Comparison of ENCODE assay signal across 10 mouse cellular contexts in the genomic region with DNA sequence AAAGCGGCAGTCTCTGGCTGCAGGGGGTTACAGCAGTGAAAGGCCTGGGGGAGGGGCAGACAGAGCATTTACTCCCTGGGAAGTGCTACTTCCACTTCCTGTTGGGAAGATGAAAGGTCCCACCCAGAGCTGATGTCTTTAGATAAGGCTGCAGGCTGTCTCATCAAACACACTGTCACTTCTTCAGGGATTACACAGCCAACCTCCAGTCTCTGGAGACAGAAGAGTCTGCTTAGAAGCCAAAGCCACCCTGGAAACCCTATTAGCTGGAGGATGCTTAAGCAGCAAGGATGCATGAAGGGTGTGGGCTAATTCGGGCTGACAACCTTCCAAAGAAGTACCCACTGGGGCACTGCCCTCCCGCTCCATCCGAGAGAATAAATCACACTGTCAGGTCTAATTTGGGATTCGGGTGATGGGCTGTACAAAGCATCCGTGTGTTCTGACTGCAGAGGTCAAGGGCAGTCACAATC.
DNase-seq lines count a peak whose midpoint lies in the region; ATAC-seq and TF ChIP-seq lines count a peak whose summit lies in the region.
"Had no signal": no experiment of that assay in that cellular context is flagged by ENCODE, and none has a peak within 500 bp of the region (broad histone marks: within the 10 kb centered on the region; RNA-seq: fewer than 3 reads in every experiment).

No protein-coding gene starts in this region.

- no peaks in the 10 kb centered on the region for H3K9me3 ChIP-seq in kidney, postnatal 0 days (replicated peaks; ENCODE audit: low read length)
- no peaks in the 10 kb centered on the region for H3K9me3 ChIP-seq in kidney, embryonic 14.5 days (ENCODE audit: control insufficient read depth, low read length)
- H3K9me3 ChIP-seq: embryonic facial prominence, embryonic 12.5 days had no signal

- ATAC-seq in kidney, postnatal 0 days (replicated peaks; ENCODE audit: low FRiP score, low read depth): no peak
- ATAC-seq in kidney, embryonic 14.5 days (ENCODE audit: low FRiP score, low TSS enrichment): no peak

- H3K4me1 ChIP-seq in kidney, postnatal 0 days (replicated peaks; ENCODE audit: insufficient read depth, low read length): peaks cover 11% of the 10 kb centered on the region; the same call in 1 of the 2 replicates
- peaks cover 20% of the 10 kb centered on the region for H3K4me1 ChIP-seq in kidney, embryonic 14.5 days (ENCODE audit: control insufficient read depth, insufficient read depth, low read length)
- peaks cover 28% of the 10 kb centered on the region for H3K4me1 ChIP-seq in thymus, adult 2 months (replicated peaks; ENCODE audit: control insufficient read depth, insufficient read depth, low read length)

- no peak overlapping the region for H3K4me2 ChIP-seq in kidney, postnatal 0 days (ENCODE audit: low read length)
- no peak overlapping the region for H3K4me2 ChIP-seq in kidney, embryonic 14.5 days (replicated peaks; ENCODE audit: low read depth, low read length)
- H3K4me2 ChIP-seq: embryonic facial prominence, embryonic 12.5 days; liver, embryonic 11.5 days had no signal

- TF ChIP-seq POLR2A in thymus, adult 2 months (IDR thresholded peaks at IDR 0.05; ENCODE audit: control insufficient read depth, extremely low read depth, insufficient read depth, low read length, poor library complexity): no peak

- H3K36me3 ChIP-seq in kidney, postnatal 0 days (ENCODE audit: insufficient read depth, low read length): no peaks in the 10 kb centered on the region
- no peaks in the 10 kb centered on the region for H3K36me3 ChIP-seq in kidney, embryonic 14.5 days (ENCODE audit: control insufficient read depth, insufficient read depth, low read length)
- no peaks in the 10 kb centered on the region for H3K36me3 ChIP-seq in thymus, adult 2 months (ENCODE audit: control insufficient read depth, insufficient read depth, low read length)
- H3K36me3 ChIP-seq: embryonic facial prominence, embryonic 12.5 days had no signal

- DNase-seq in kidney, postnatal 0 days (ENCODE audit: low spot score): peak; percentile 54
- DNase-seq in thymus, postnatal 4 days: peak; percentile 33
- no peak for DNase-seq in thymus, adult 2 months
- peak; percentile 57 for DNase-seq in lung, postnatal 36 days
- DNase-seq in cerebellum, adult 9-10 months: no peak
- no peak for DNase-seq in thymus, postnatal 0 days (ENCODE audit: low spot score)

- no peaks in the 10 kb centered on the region for H3K27me3 ChIP-seq in kidney, postnatal 0 days (ENCODE audit: insufficient read depth, low read length)
- no peaks in the 10 kb centered on the region for H3K27me3 ChIP-seq in kidney, embryonic 14.5 days (ENCODE audit: control insufficient read depth, insufficient read depth, low read length)
- no peaks in the 10 kb centered on the region for H3K27me3 ChIP-seq in thymus, adult 2 months (ENCODE audit: control insufficient read depth, insufficient read depth, low read length)
- H3K27me3 ChIP-seq: CH12.LX; embryonic facial prominence, embryonic 12.5 days had no signal

- 0 out of 2 replicates have a peak overlapping the region, but pooled peaks have one; percentile 19 for H3K27ac ChIP-seq in kidney, postnatal 0 days
- no peak overlapping the region for H3K27ac ChIP-seq in kidney, embryonic 14.5 days (ENCODE audit: low read depth, low read length)
- H3K27ac ChIP-seq in thymus, adult 2 months (ENCODE audit: control insufficient read depth, insufficient read depth, low read length): no peak overlapping the region
- H3K27ac ChIP-seq: embryonic facial prominence, embryonic 12.5 days had no signal

- H3K4me3 ChIP-seq in kidney, postnatal 0 days (replicated peaks; ENCODE audit: low read depth, low read length): no peak overlapping the region
- H3K4me3 ChIP-seq in kidney, embryonic 14.5 days (ENCODE audit: low read length): no peak overlapping the region
- no peak overlapping the region for H3K4me3 ChIP-seq in thymus, adult 2 months (ENCODE audit: control insufficient read depth, insufficient read depth, low read length)
- H3K4me3 ChIP-seq: embryonic facial prominence, embryonic 12.5 days had no signal

- no peak for TF ChIP-seq CTCF in kidney, postnatal 0 days (IDR thresholded peaks at IDR 0.05; ENCODE audit: low read depth)
- no peak for TF ChIP-seq CTCF in thymus, adult 2 months (IDR thresholded peaks at IDR 0.05; ENCODE audit: borderline replicate concordance, control insufficient read depth, extremely low read depth, insufficient read depth, low read length, poor library complexity)

- H3K9ac ChIP-seq in kidney, postnatal 0 days (ENCODE audit: low read depth, low read length): no peak overlapping the region
- H3K9ac ChIP-seq in kidney, embryonic 14.5 days (ENCODE audit: low read depth, low read length): no peak overlapping the region
- H3K9ac ChIP-seq: embryonic facial prominence, embryonic 12.5 days had no signal

- WGBS in kidney, postnatal 0 days: 22% methylated on average over 6 of the region's 6 CpGs
- 10% methylated on average over 6 of the region's 6 CpGs for WGBS in kidney, embryonic 14.5 days
- WGBS in thymus, adult 2 months: 89% methylated on average over 6 of the region's 6 CpGs

Comparison
In these comparisons a context has a peak if more than half of its experiments do, and no peak if none do; other contexts are left out.
1. DNase-seq: peak in kidney, postnatal 0 days (single experiment), thymus, postnatal 4 days (single experiment) and lung, postnatal 36 days (single experiment); none in thymus, adult 2 months (single experiment), cerebellum, adult 9-10 months (single experiment) and thymus, postnatal 0 days (single experiment).